Mouse (Mus musculus) lung, adult 2 months (tissue): ENCODE results near the gene Hrasls5. TPM values are rescaled to one million over a fixed set of nuclear protein-coding genes. Genes with fewer than 3 reads are reported as not detected.

Source experiments
- DNase-seq: peaks from one replicate; pipeline ENCODE4 v3.0.0; 2022
- H3K4me1 ChIP-seq: fragments of 200-500 bp; 2 replicates; pipeline ENCODE4 v1.6.1; 2011; ENCODE audit warnings: low read length; ENCODE audit not compliant: control insufficient read depth, insufficient read depth
- H3K4me3 ChIP-seq: fragments of 200-500 bp; replicated peaks from 2 replicates; pipeline ENCODE3; 2011; ENCODE audit warnings: low read depth, mild to moderate bottlenecking, control low read depth, low read length; ENCODE audit errors: extremely low read depth
- CTCF ChIP-seq: fragments of 200-500 bp; IDR thresholded peaks from 2 replicates; pipeline ENCODE4 v1.5.1; 2011; ENCODE audit warnings: mild to moderate bottlenecking, low read length, control low read depth; ENCODE audit not compliant: insufficient read depth
- POLR2A ChIP-seq: fragments of 200-500 bp; IDR thresholded peaks from 2 replicates; pipeline ENCODE4 v1.6.1; 2011; ENCODE audit warnings: low read depth, mild to moderate bottlenecking, control low read depth, low read length, borderline replicate concordance; ENCODE audit errors: extremely low read depth
- WGBS: fragments of 180-500 bp; shearing (Covaris S2); methylation state at CpG from one replicate; pipeline ENCODE4 v1.1.7; 2018; 5-methylcytosine and 5-hydroxymethylcytosine counted together
- polyA plus RNA-seq: library from polyadenylated mRNA; depleted of rRNA; stranded (reverse); fragments of >200 nt; gene quantifications from 2 replicates; pipeline ENCODE4 v1.2.3, GENCODE M21; 2012; rRNA removed

The Hrasls5 gene
- polyA plus RNA-seq = 0.15 and 0.40 TPM in 2 replicates

GRCm38 (mm10) chr19:7611942-7612757, at the start of gene Hrasls5:
TSS of gene Hrasls5 (plus strand) at chr19:7612541.
- TF ChIP-seq CTCF = no peak
- no peak for TF ChIP-seq POLR2A
- H3K4me1 ChIP-seq = peaks cover 5% of the 10 kb centered on the region; the same call in 1 of the 2 replicates
- 5% methylated on average over 54 of the region's 54 CpGs for WGBS

DNA sequence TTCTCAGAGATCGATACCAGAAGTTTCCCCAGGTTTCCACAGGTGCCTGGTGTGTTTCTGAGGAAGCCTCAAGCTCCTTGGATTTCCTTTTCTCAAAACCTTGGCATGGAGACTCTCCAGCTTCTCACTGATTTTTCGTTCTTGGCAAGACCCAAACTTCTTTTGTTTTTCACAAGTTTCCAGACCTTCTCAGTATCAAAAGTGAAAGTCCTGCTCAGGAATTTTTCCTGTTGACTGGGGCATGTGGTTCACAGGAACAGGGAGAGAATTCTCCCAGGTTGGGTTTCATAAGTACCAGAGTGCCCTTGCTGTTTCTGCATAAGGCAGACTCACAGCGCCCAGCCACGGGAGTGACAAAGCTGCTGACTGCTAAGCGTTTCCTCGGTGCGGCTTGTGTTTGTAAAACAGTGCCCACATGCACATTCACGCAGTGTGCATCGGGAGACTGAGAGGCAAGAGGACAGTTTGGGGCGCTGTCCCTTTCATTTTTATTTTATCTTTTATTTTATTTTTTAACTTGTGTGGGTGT, 49.7 kb upstream of the Hrasls5 start:
- WGBS = 63% methylated on average over 10 of the region's 10 CpGs

More at GRCm38 (mm10) chr19:7611942-7612757, at the start of gene Hrasls5:
- peak within 1 kb of the TSS; percentile 3 for H3K4me3 ChIP-seq
- DNase-seq = peak; percentile 23

GRCm38 (mm10) chr19:7563676-7564075, 48.7 kb upstream of the Hrasls5 start:
- no peak for TF ChIP-seq POLR2A
- no peak overlapping the region for H3K4me3 ChIP-seq
- no peak for DNase-seq
- WGBS = 84% methylated on average over 2 of the region's 2 CpGs
- peaks cover 5% of the 10 kb centered on the region; the same call in 1 of the 2 replicates for H3K4me1 ChIP-seq

More for the DNA sequence above, 49.7 kb upstream of the Hrasls5 start:
- DNase-seq = no peak
- peaks cover 5% of the 10 kb centered on the region; the same call in 1 of the 2 replicates for H3K4me1 ChIP-seq
- TF ChIP-seq POLR2A = no peak
- no peak for TF ChIP-seq CTCF
- no peak overlapping the region for H3K4me3 ChIP-seq

- TF ChIP-seq POLR2A (no peak), CTCF (no peak)
- peaks cover 5% of the 10 kb centered on the region; the same call in 1 of the 2 replicates for H3K4me1 ChIP-seq
- 97% methylated on average over 1 of the region's 1 CpGs for WGBS
- no peak overlapping the region for H3K4me3 ChIP-seq
- no peak for DNase-seq
Measured at GRCm38 (mm10) chr19:7564457-7564856, 47.9 kb upstream of the Hrasls5 start.

DNA sequence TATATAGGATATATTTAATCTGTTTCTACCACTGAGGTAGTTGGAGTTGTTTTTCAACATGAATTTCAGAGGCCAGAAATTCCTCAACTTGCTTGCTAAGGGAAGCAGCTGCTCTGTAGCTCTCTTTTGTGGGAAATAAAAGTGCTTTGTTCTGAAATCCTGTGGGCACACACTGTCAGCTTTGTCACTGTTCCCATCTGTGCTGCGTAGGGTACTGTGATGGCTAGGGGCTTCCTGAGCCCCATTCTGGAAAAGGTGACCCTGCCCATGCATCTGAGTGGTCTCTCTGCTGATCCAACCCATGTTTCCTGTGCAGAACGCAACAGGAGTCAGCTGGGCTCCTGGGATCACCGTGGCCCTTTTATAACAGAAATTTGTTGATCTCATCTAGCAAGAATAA, 45.5 kb upstream of the Hrasls5 start:
- H3K4me1 ChIP-seq = peaks cover 5% of the 10 kb centered on the region; the same call in 1 of the 2 replicates
- no peak overlapping the region for H3K4me3 ChIP-seq
- 79% methylated on average over 3 of the region's 3 CpGs for WGBS
- DNase-seq = no peak
- TF ChIP-seq CTCF = no peak
- no peak for TF ChIP-seq POLR2A

DNA sequence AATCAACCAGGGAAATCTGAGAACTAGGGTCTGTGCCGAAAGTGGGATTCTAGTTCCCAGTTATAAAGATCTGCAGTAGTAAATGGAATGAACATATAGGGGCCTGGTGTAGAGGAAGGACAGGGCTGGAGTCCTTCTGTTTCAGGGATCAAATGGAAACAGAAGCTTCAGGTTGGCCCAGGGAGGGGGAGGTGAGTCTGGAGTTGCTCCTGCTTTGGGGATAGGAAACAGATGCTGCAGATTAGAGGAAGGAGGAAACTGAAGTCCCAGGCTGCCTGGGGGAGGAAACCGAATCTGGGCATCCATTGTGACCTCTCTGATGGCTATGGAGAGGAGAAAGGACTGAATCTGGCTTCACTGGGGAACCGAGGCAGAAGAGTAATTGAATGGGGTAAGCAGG, 44.0 kb upstream of the Hrasls5 start:
- TF ChIP-seq POLR2A = no peak
- TF ChIP-seq CTCF = no peak
- Histone ChIP-seq H3K4me1 (peaks cover 2% of the 10 kb centered on the region; the same call in 1 of the 2 replicates), H3K4me3 (no peak overlapping the region)
- WGBS = 42% methylated on average over 3 of the region's 3 CpGs
- no peak for DNase-seq

- WGBS = 71% methylated on average over 5 of the region's 5 CpGs
- H3K4me1 ChIP-seq = no peaks in the 10 kb centered on the region
- no peak for DNase-seq
- no peak overlapping the region for H3K4me3 ChIP-seq
- TF ChIP-seq CTCF = no peak
- TF ChIP-seq POLR2A = no peak
Measured at GRCm38 (mm10) chr19:7569650-7570049, 42.7 kb upstream of the Hrasls5 start.

GRCm38 (mm10) chr19:7576180-7576579, 36.2 kb upstream of the Hrasls5 start:
- Histone ChIP-seq H3K4me3 (no peak overlapping the region), H3K4me1 (peaks cover 8% of the 10 kb centered on the region)
- WGBS = 90% methylated on average over 1 of the region's 1 CpGs
- no peak for DNase-seq
- no peak for TF ChIP-seq POLR2A
- TF ChIP-seq CTCF = no peak

- H3K4me3 ChIP-seq = no peak overlapping the region
- no peak for TF ChIP-seq CTCF
- no peak for TF ChIP-seq POLR2A
- H3K4me1 ChIP-seq = peaks cover 8% of the 10 kb centered on the region
- WGBS = 66% methylated on average over 3 of the region's 3 CpGs
- no peak for DNase-seq
Measured at GRCm38 (mm10) chr19:7577710-7578109, 34.6 kb upstream of the Hrasls5 start.

DNA sequence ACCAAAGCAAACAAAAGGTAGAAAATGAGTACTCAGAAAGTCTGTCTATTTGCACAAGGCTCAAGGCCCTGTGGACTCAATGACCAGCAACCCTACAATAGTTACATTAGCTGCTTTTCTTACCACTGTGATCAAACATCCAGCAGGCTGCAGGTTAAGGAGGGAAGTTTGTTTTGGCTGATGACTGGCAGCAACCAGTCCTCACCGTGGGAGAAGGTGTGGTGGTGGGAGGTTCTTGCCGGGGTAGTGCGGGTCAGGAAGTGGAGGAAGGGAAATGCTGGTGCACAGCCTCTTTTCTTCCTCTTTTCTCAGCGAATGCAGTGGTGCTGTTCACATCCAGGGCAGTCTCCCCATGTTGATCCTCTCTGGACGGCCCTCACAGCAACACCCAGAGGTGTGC, 31.3 kb upstream of the Hrasls5 start:
- Histone ChIP-seq H3K4me1 (peaks cover 8% of the 10 kb centered on the region), H3K4me3 (no peak overlapping the region)
- WGBS = 21% methylated on average over 5 of the region's 5 CpGs
- no peak for DNase-seq
- no peak for TF ChIP-seq POLR2A
- TF ChIP-seq CTCF = no peak
